Mouse (Mus musculus): Measurements from ENCODE around the gene Rbm20. TPM values are rescaled to one million over a fixed set of nuclear protein-coding genes. Genes with fewer than 3 reads are reported as not detected.

Gene Rbm20
- polyA plus RNA-seq, 1 experiment: not detected

- Histone ChIP-seq H3K4me1 (ENCODE audit: control insufficient read depth, insufficient read depth, low read length) (peaks cover 4% of the 10 kb centered on the region), H3K27ac (ENCODE audit: insufficient read depth, low read depth, low read length) (no peak overlapping the region), H3K4me3 (ENCODE audit: insufficient read depth, low read depth, low read length) (no peak overlapping the region)
- WGBS: 55% methylated on average over 8 of the region's 8 CpGs
- TF ChIP-seq CTCF (IDR thresholded peaks at IDR 0.05; ENCODE audit: insufficient read depth, low read depth, low read length): no peak
- TF ChIP-seq POLR2A (IDR thresholded peaks at IDR 0.05; ENCODE audit: insufficient read depth, low read depth, low read length): no peak
Observed at GRCm38 (mm10) chr19:53682427-53682826, 5.3 kb downstream of the Rbm20 start.

GRCm38 (mm10) chr19:53687592-53687991, 10.5 kb downstream of the Rbm20 start:
- 0 out of 2 replicates have a peak, but pooled peaks cover under 1% of the 10 kb centered on the region for H3K4me1 ChIP-seq (ENCODE audit: control insufficient read depth, insufficient read depth, low read length)
- no peak overlapping the region for H3K4me3 ChIP-seq (ENCODE audit: insufficient read depth, low read depth, low read length)
- H3K27ac ChIP-seq (ENCODE audit: insufficient read depth, low read depth, low read length): no peak overlapping the region
- 81% methylated on average over 5 of the region's 5 CpGs for WGBS
- no peak for TF ChIP-seq CTCF (IDR thresholded peaks at IDR 0.05; ENCODE audit: insufficient read depth, low read depth, low read length)
- no peak for TF ChIP-seq POLR2A (IDR thresholded peaks at IDR 0.05; ENCODE audit: insufficient read depth, low read depth, low read length)

- H3K27ac ChIP-seq (ENCODE audit: insufficient read depth, low read depth, low read length): no peak overlapping the region
- 58% methylated on average over 10 of the region's 10 CpGs for WGBS
- H3K4me3 ChIP-seq (ENCODE audit: insufficient read depth, low read depth, low read length): no peak overlapping the region
- TF ChIP-seq POLR2A (IDR thresholded peaks at IDR 0.05; ENCODE audit: insufficient read depth, low read depth, low read length): no peak
- no peak for TF ChIP-seq CTCF (IDR thresholded peaks at IDR 0.05; ENCODE audit: insufficient read depth, low read depth, low read length)
- no peaks in the 10 kb centered on the region for H3K4me1 ChIP-seq (ENCODE audit: control insufficient read depth, insufficient read depth, low read length)
Observed at GRCm38 (mm10) chr19:53690816-53691215, 13.7 kb downstream of the Rbm20 start.

DNA sequence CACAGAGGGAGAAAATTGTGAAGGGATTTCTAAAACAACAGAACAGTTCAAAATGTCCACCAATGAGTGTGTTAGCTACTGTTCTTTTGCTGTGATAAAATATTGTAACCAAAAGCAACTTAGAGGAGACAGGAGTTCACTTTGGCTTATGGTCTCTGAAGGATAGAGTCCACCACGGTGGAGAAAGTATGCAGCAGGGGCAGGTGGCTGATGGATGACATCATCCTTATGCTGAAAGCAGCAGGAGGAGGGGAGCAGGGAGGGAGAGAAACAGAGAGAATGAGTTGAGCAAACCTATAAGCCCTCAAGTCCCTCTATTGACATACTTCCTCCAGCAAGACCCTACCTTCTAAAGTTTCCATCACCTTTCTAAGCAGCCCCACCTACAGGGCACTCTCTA, 16.9 kb downstream of the Rbm20 start:
- no peak overlapping the region for H3K27ac ChIP-seq (ENCODE audit: insufficient read depth, low read depth, low read length)
- H3K4me3 ChIP-seq (ENCODE audit: insufficient read depth, low read depth, low read length): no peak overlapping the region
- H3K4me1 ChIP-seq (ENCODE audit: control insufficient read depth, insufficient read depth, low read length): peaks cover 9% of the 10 kb centered on the region
- WGBS: 22% methylated on average over 1 of the region's 1 CpGs
- TF ChIP-seq POLR2A (IDR thresholded peaks at IDR 0.05; ENCODE audit: insufficient read depth, low read depth, low read length) (no peak), CTCF (IDR thresholded peaks at IDR 0.05; ENCODE audit: insufficient read depth, low read depth, low read length) (no peak)

- no peak overlapping the region for H3K4me3 ChIP-seq (ENCODE audit: insufficient read depth, low read depth, low read length)
- 89% methylated on average over 6 of the region's 6 CpGs for WGBS
- no peak overlapping the region for H3K27ac ChIP-seq (ENCODE audit: insufficient read depth, low read depth, low read length)
- TF ChIP-seq CTCF (IDR thresholded peaks at IDR 0.05; ENCODE audit: insufficient read depth, low read depth, low read length) (no peak), POLR2A (IDR thresholded peaks at IDR 0.05; ENCODE audit: insufficient read depth, low read depth, low read length) (no peak)
- peaks cover 9% of the 10 kb centered on the region for H3K4me1 ChIP-seq (ENCODE audit: control insufficient read depth, insufficient read depth, low read length)
Observed at GRCm38 (mm10) chr19:53696079-53696478, 19.0 kb downstream of the Rbm20 start.

DNA sequence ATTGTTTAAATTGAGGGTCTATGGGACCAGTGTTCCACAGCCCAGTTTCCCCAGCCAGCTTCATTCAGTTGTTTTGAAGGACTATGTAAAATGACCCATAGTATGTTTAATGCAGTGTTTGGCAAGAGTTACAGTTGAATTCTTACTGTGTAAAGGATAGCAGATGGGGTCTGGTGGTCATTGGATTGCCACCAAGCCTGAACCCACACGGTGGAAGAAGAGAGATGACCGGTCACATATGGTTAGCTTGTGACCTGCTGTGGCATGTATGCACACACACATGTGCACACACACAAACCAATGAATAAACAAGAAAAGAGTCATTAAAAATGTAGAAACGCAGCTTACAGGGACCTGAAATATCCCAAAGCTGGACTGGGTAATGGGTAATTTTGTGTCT, 19.5 kb downstream of the Rbm20 start:
- 92% methylated on average over 3 of the region's 3 CpGs for WGBS
- H3K27ac ChIP-seq (ENCODE audit: insufficient read depth, low read depth, low read length): no peak overlapping the region
- TF ChIP-seq CTCF (IDR thresholded peaks at IDR 0.05; ENCODE audit: insufficient read depth, low read depth, low read length) (no peak), POLR2A (IDR thresholded peaks at IDR 0.05; ENCODE audit: insufficient read depth, low read depth, low read length) (no peak)

DNA sequence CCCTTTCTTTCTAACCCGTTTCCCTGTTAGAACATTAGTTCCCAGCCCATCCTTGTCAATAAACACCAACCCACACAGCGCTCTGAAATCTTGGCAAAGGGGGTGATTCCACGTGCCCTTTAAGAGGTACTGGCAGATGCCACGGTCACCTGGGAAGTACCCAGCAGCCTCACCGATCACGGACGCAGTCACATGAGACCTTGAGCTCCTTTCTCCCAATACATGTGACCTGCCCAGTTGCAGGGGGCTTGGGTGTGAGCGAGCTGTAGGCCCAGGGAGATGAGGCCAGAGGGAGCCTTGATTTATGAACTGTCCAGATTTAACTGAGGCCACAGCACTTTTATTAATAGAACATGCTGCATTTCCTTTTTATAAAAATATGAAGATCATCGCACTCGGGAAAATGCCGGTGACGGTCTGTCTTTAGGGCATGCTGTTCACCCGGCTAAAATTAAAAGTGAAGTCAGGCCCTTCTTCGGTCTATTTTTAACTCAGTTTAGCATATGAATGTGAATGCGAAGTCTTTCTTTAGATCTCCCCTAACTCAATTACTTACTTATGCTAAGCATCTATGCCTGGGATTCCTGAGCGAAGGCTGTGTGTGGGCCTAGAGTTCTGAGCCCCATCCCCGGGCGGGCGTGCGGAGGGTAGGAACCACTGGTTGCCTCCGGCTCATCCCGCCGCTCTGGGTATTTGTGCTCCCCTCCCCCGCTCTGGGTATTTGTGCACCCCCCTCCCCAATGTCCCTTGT, 20.4 kb downstream of the Rbm20 start:
- 40% methylated on average over 24 of the region's 24 CpGs for WGBS
- no peak overlapping the region for H3K4me3 ChIP-seq (ENCODE audit: insufficient read depth, low read depth, low read length)
- H3K27ac ChIP-seq (ENCODE audit: insufficient read depth, low read depth, low read length): no peak overlapping the region
- no peak for TF ChIP-seq CTCF (IDR thresholded peaks at IDR 0.05; ENCODE audit: insufficient read depth, low read depth, low read length)
- no peak for TF ChIP-seq POLR2A (IDR thresholded peaks at IDR 0.05; ENCODE audit: insufficient read depth, low read depth, low read length)
- peaks cover 9% of the 10 kb centered on the region for H3K4me1 ChIP-seq (ENCODE audit: control insufficient read depth, insufficient read depth, low read length)

More for the DNA sequence above, 19.5 kb downstream of the Rbm20 start:
- no peak overlapping the region for H3K4me3 ChIP-seq (ENCODE audit: insufficient read depth, low read depth, low read length)
- peaks cover 9% of the 10 kb centered on the region for H3K4me1 ChIP-seq (ENCODE audit: control insufficient read depth, insufficient read depth, low read length)

GRCm38 (mm10) chr19:53699671-53700070, 22.6 kb downstream of the Rbm20 start:
- Histone ChIP-seq H3K4me3 (ENCODE audit: insufficient read depth, low read depth, low read length) (no peak overlapping the region), H3K4me1 (ENCODE audit: control insufficient read depth, insufficient read depth, low read length) (peaks cover 9% of the 10 kb centered on the region), H3K27ac (ENCODE audit: insufficient read depth, low read depth, low read length) (no peak overlapping the region)
- TF ChIP-seq POLR2A (IDR thresholded peaks at IDR 0.05; ENCODE audit: insufficient read depth, low read depth, low read length): no peak
- no peak for TF ChIP-seq CTCF (IDR thresholded peaks at IDR 0.05; ENCODE audit: insufficient read depth, low read depth, low read length)
- WGBS: 59% methylated on average over 7 of the region's 7 CpGs

DNA sequence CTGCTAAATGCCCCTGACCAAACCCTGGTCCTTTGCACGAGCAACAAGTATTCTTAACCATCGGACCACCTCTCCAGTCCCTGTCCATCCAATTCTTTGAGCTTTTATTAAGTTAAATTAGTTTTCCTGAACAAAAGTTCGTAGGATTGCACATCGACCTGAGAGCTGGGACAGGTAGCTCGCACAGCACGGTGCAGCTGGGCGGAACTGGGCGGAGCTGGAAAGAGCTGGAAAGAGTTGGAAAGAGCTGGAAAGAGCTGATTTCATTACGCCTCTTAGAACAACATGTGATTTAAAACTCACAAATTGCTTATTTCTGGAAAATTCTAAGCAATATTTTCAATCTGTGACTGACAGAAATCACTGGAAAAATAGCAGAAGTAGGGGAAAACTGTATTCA, 24.3 kb downstream of the Rbm20 start:
- WGBS: 93% methylated on average over 9 of the region's 9 CpGs
- no peak overlapping the region for H3K4me3 ChIP-seq (ENCODE audit: insufficient read depth, low read depth, low read length)
- H3K27ac ChIP-seq (ENCODE audit: insufficient read depth, low read depth, low read length): no peak overlapping the region
- no peak for TF ChIP-seq CTCF (IDR thresholded peaks at IDR 0.05; ENCODE audit: insufficient read depth, low read depth, low read length)
- H3K4me1 ChIP-seq (ENCODE audit: control insufficient read depth, insufficient read depth, low read length): peaks cover 9% of the 10 kb centered on the region
